Mouse (Mus musculus): ENCODE data around the gene Tmem102. TPM values are rescaled to one million over a fixed set of nuclear protein-coding genes. Genes with fewer than 3 reads are reported as not detected.
A peak's percentile ranks its signal among the peaks of the same experiment; 100 is the strongest.

Tmem102 gene
- total and polyA plus RNA-seq, 3 experiments = 0.08 TPM; not detected in 2

GRCm38 (mm10) chr11:69765221-69766125 is 40.0 kb downstream of the Tmem102 start, which contains the start of gene Zbtb4:
Gene Zbtb4, plus strand, starts transcription at chr11:69765912.
- H3K36me3 ChIP-seq (replicated peaks in 1 of 2; ENCODE audit: control insufficient read depth in 1 of 2, insufficient read depth in 1 of 2, low read length in 1 of 2) = no peaks in the 10 kb centered on the region
- dilution Hi-C loops (cut with MboI; ENCODE audit: extremely low pct_ligation_motif_present, extremely low pct_unique_long_range_greater_than_20kb, low sequenced_read_pairs) = no loop called here
- TF ChIP-seq UBTF (IDR thresholded peaks at IDR 0.05; ENCODE audit: low read depth, low read length) = peak; percentile 60; the same call in 1 of the 2 replicates
- TF ChIP-seq POLR2A (IDR thresholded peaks at IDR 0.05; ENCODE audit: low read depth, low read length) = peak; percentile 65
- no peak for TF ChIP-seq HCFC1 (IDR thresholded peaks at IDR 0.05; ENCODE audit: low read depth, low read length)
- TF ChIP-seq NRF1 (IDR thresholded peaks at IDR 0.05; ENCODE audit: low read depth, low read length) = no peak
- H3K27ac ChIP-seq (ENCODE audit: insufficient read depth, low read depth) = no peak within 1 kb of the TSS
- no peaks in the 10 kb centered on the region for H3K9me3 ChIP-seq (replicated peaks; ENCODE audit: low read length)
- peak within 1 kb of the TSS; percentile 92 for H3K9ac ChIP-seq (ENCODE audit: insufficient read depth, low read depth)
- H3K4me1 ChIP-seq (ENCODE audit: control insufficient read depth in 1 of 2, insufficient read depth in 2 of 2) = peaks cover 17 to 23% of the 10 kb centered on the region in 2 experiments
- no peaks in the 10 kb centered on the region; the same call in 1 of the 2 replicates for H3K79me2 ChIP-seq (replicated peaks; ENCODE audit: control insufficient read depth, extremely low read depth, insufficient read depth, poor library complexity, severe bottlenecking)
- no peak for DNase-seq (ENCODE audit: extremely low read depth)
- peak within 1 kb of the TSS; percentile 44 for H3K4me2 ChIP-seq (ENCODE audit: insufficient read depth, low read depth, poor library complexity, severe bottlenecking)
- H3K27me3 ChIP-seq (replicated peaks) = peaks cover 4% of the 10 kb centered on the region
- H3K4me3 ChIP-seq (replicated peaks in 1 of 3; ENCODE audit: low read depth in 2 of 3, low read length in 2 of 3, poor library complexity in 1 of 3) = peak within 1 kb of the TSS; percentile 69 to 81 (median 72)
- in situ Hi-C loops (cut with MboI; ENCODE audit: low pct_ligation_motif_present, low pct_unique_long_range_greater_than_20kb, low sequenced_read_pairs) = no loop called here

DNA sequence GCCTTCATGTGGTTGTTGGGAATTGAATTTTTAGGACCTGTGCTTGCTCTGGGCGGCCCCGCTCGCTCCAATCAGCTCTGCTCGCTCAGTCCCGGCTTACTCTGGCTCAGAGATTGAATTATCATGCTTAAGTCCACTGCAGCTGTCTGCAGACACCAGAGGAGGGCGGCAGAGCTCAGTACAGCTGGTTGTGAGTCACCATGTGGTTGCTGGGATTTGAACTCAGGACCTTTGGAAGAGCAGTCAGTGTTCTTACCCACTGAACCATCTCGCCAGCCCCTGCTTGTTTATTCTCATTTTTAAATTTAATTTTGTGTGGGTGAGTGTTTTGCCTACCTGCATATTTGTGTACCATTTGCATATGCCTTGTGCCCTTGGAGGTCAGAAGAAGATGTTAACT is 41.9 kb downstream of the Tmem102 start:
- no peak overlapping the region for H3K9ac ChIP-seq (ENCODE audit: insufficient read depth, low read depth)
- in situ Hi-C loops (cut with MboI; ENCODE audit: low pct_ligation_motif_present, low pct_unique_long_range_greater_than_20kb, low sequenced_read_pairs) = no loop called here
- H3K36me3 ChIP-seq (replicated peaks in 1 of 2; ENCODE audit: control insufficient read depth in 1 of 2, insufficient read depth in 1 of 2, low read length in 1 of 2) = no peaks in the 10 kb centered on the region
- no peak for DNase-seq (ENCODE audit: extremely low read depth)
- dilution Hi-C loops (cut with MboI; ENCODE audit: extremely low pct_ligation_motif_present, extremely low pct_unique_long_range_greater_than_20kb, low sequenced_read_pairs) = no loop called here
- no peak overlapping the region for H3K27ac ChIP-seq (ENCODE audit: insufficient read depth, low read depth)
- H3K79me2 ChIP-seq (replicated peaks; ENCODE audit: control insufficient read depth, extremely low read depth, insufficient read depth, poor library complexity, severe bottlenecking) = no peaks in the 10 kb centered on the region; the same call in 1 of the 2 replicates
- H3K4me2 ChIP-seq (ENCODE audit: insufficient read depth, low read depth, poor library complexity, severe bottlenecking) = no peak overlapping the region
- H3K4me1 ChIP-seq (ENCODE audit: control insufficient read depth in 1 of 2, insufficient read depth in 2 of 2) = peaks cover 23 to 34% of the 10 kb centered on the region in 2 experiments
- H3K27me3 ChIP-seq (replicated peaks) = peaks cover 4% of the 10 kb centered on the region
- no peak overlapping the region for H3K4me3 ChIP-seq (replicated peaks in 1 of 3; ENCODE audit: low read depth in 2 of 3, low read length in 2 of 3, poor library complexity in 1 of 3)
- no peaks in the 10 kb centered on the region for H3K9me3 ChIP-seq (replicated peaks; ENCODE audit: low read length)
- peak in 1 of 2 experiments; percentile 65; a peak in 2 of 4 replicates for TF ChIP-seq CTCF (conservative IDR thresholded peaks at IDR 0.05 in 1 of 2, IDR thresholded peaks at IDR 0.05 in 1 of 2; ENCODE audit: low read depth in 2 of 2, low read length in 2 of 2)
- peak; percentile 54 for TF ChIP-seq SMC3 (IDR thresholded peaks at IDR 0.05; ENCODE audit: low read depth, low read length)
- TF ChIP-seq JUND (conservative IDR thresholded peaks at IDR 0.05; ENCODE audit: low read depth, low read length) = 0 out of 2 replicates have a peak, but pooled peaks have one; percentile 20
- TF ChIP-seq NELFE (IDR thresholded peaks at IDR 0.05; ENCODE audit: low read depth, low read length) = no peak
- TF ChIP-seq RAD21 (IDR thresholded peaks at IDR 0.05; ENCODE audit: low read depth, low read length) = peak; percentile 54

DNA sequence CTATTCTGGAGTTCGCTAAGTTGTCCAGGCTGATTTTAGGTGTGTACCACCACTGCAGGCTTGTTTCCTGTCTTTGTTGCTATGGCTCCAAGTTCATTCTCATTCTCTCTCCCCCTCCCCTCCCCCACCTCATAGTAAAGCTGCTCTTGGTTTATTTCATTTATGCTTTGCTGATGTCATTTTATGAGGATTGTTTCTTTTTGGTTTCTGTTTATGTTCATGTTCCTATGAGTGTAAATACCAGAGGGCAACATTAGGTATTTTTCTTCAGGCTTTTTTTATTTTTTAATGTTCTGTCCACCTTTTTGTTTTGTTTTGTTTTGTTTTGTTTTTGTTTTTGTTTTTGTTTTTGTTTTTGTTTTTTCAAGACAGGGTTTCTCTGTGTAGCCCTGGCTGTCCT is 43.6 kb downstream of the Tmem102 start, which contains the start of gene Slc35g3:
Gene Slc35g3, minus strand, starts transcription at position 101 of the 400 bp plus-strand sequence.
- Histone ChIP-seq H3K9me3 (replicated peaks; ENCODE audit: low read length) (no peaks in the 10 kb centered on the region), H3K4me3 (replicated peaks in 1 of 3; ENCODE audit: low read depth in 2 of 3, low read length in 2 of 3, poor library complexity in 1 of 3) (no peak within 1 kb of the TSS), H3K9ac (ENCODE audit: insufficient read depth, low read depth) (no peak within 1 kb of the TSS), H3K79me2 (replicated peaks; ENCODE audit: control insufficient read depth, extremely low read depth, insufficient read depth, poor library complexity, severe bottlenecking) (peaks cover 10% of the 10 kb centered on the region), H3K4me1 (ENCODE audit: control insufficient read depth in 1 of 2, insufficient read depth in 2 of 2) (peaks cover 15 to 27% of the 10 kb centered on the region in 2 experiments), H3K27me3 (replicated peaks) (peaks cover 4% of the 10 kb centered on the region), H3K36me3 (replicated peaks in 1 of 2; ENCODE audit: control insufficient read depth in 1 of 2, insufficient read depth in 1 of 2, low read length in 1 of 2) (no peaks in the 10 kb centered on the region), H3K4me2 (ENCODE audit: insufficient read depth, low read depth, poor library complexity, severe bottlenecking) (no peak within 1 kb of the TSS), H3K27ac (ENCODE audit: insufficient read depth, low read depth) (no peak within 1 kb of the TSS)
- TF ChIP-seq ZKSCAN1 (IDR thresholded peaks at IDR 0.05; ENCODE audit: borderline replicate concordance, low read depth, low read length) (no peak), POLR2A (IDR thresholded peaks at IDR 0.05; ENCODE audit: low read depth, low read length) (no peak), ELF1 (IDR thresholded peaks at IDR 0.05; ENCODE audit: low read depth, low read length) (no peak), E2F4 (IDR thresholded peaks at IDR 0.05; ENCODE audit: insufficient replicate concordance, low read depth, low read length) (no peak), KAT2A (IDR thresholded peaks at IDR 0.05; ENCODE audit: insufficient replicate concordance, low read length) (no peak), NELFE (IDR thresholded peaks at IDR 0.05; ENCODE audit: low read depth, low read length) (no peak), MAFK (IDR thresholded peaks at IDR 0.05; ENCODE audit: insufficient replicate concordance, low read length) (no peak), NRF1 (IDR thresholded peaks at IDR 0.05; ENCODE audit: low read depth, low read length) (no peak), RCOR1 (conservative IDR thresholded peaks at IDR 0.05; ENCODE audit: low read depth, low read length) (no peak), ZC3H11A (IDR thresholded peaks at IDR 0.05; ENCODE audit: low read depth, low read length) (no peak), JUND (conservative IDR thresholded peaks at IDR 0.05; ENCODE audit: low read depth, low read length) (no peak), MYC (IDR thresholded peaks at IDR 0.05; ENCODE audit: low read depth, low read length) (no peak), IRF4 (IDR thresholded peaks at IDR 0.05; ENCODE audit: low read depth, low read length) (no peak), ZNF384 (IDR thresholded peaks at IDR 0.05; ENCODE audit: low read depth, low read length) (no peak), CHD2 (IDR thresholded peaks at IDR 0.05; ENCODE audit: low read length) (no peak), MAX (IDR thresholded peaks at IDR 0.05; ENCODE audit: low read length) (no peak), POLR2AphosphoS2 (IDR thresholded peaks at IDR 0.05; ENCODE audit: low read depth, low read length) (no peak), MEF2A (IDR thresholded peaks at IDR 0.05; ENCODE audit: borderline replicate concordance, low read depth, low read length) (no peak)
- dilution Hi-C loops (cut with MboI; ENCODE audit: extremely low pct_ligation_motif_present, extremely low pct_unique_long_range_greater_than_20kb, low sequenced_read_pairs) = no loop called here
- no peak for DNase-seq (ENCODE audit: extremely low read depth)
- in situ Hi-C loops (cut with MboI; ENCODE audit: low pct_ligation_motif_present, low pct_unique_long_range_greater_than_20kb, low sequenced_read_pairs) = no loop called here
